Mouse (Mus musculus) liver (tissue): ENCODE results near the gene Camta1.

Experiments used
- DNase-seq: peaks from one replicate; pipeline ENCODE4 v3.0.0-alpha.2; 2020; ENCODE audit warnings: mixed read lengths

Camta1 gene

GRCm38 (mm10) chr4:151510417-151510816 lies 351.3 kb downstream of the Camta1 start:
- no peak for DNase-seq

- DNase-seq, result no peak
Measured at GRCm38 (mm10) chr4:151506701-151507100, 355.0 kb downstream of the Camta1 start.

- no peak for DNase-seq
Measured at GRCm38 (mm10) chr4:151498481-151499276, 363.0 kb downstream of the Camta1 start.

- no peak for DNase-seq
Measured at GRCm38 (mm10) chr4:151496581-151496980, 365.1 kb downstream of the Camta1 start.

GRCm38 (mm10) chr4:151495276-151495882 lies 366.3 kb downstream of the Camta1 start:
- DNase-seq, result no peak

GRCm38 (mm10) chr4:151492786-151493185 lies 368.9 kb downstream of the Camta1 start:
- no peak for DNase-seq

- DNase-seq, result no peak
Measured at GRCm38 (mm10) chr4:151483977-151484313, 377.7 kb downstream of the Camta1 start.

GRCm38 (mm10) chr4:151483299-151483976 lies 378.2 kb downstream of the Camta1 start:
- peak; percentile 52 for DNase-seq

- DNase-seq, result no peak
Measured at GRCm38 (mm10) chr4:151480928-151481327, 380.7 kb downstream of the Camta1 start.

GRCm38 (mm10) chr4:151477950-151478349 lies 383.7 kb downstream of the Camta1 start:
- DNase-seq, result no peak

- no peak for DNase-seq
Measured at GRCm38 (mm10) chr4:151474895-151475470, 386.7 kb downstream of the Camta1 start.

- no peak for DNase-seq
Measured at GRCm38 (mm10) chr4:151471886-151472285, 389.8 kb downstream of the Camta1 start.

- no peak for DNase-seq
Measured at GRCm38 (mm10) chr4:151468381-151468780, 393.3 kb downstream of the Camta1 start.

- DNase-seq, result no peak
Measured at GRCm38 (mm10) chr4:151458686-151459085, 403.0 kb downstream of the Camta1 start.

GRCm38 (mm10) chr4:151454611-151455010 lies 407.1 kb downstream of the Camta1 start:
- DNase-seq, result no peak

GRCm38 (mm10) chr4:151454065-151454464 lies 407.6 kb downstream of the Camta1 start:
- no peak for DNase-seq

- DNase-seq, result no peak
Measured at GRCm38 (mm10) chr4:151451885-151452284, 409.8 kb downstream of the Camta1 start.

GRCm38 (mm10) chr4:151449981-151450380 lies 411.7 kb downstream of the Camta1 start:
- DNase-seq, result no peak

GRCm38 (mm10) chr4:151448341-151448740 lies 413.3 kb downstream of the Camta1 start:
- no peak for DNase-seq

- DNase-seq, result no peak
Measured at GRCm38 (mm10) chr4:151444665-151445064, 417.0 kb downstream of the Camta1 start.

- no peak for DNase-seq
Measured at GRCm38 (mm10) chr4:151438561-151438960, 423.1 kb downstream of the Camta1 start.

GRCm38 (mm10) chr4:151437859-151438258 lies 423.8 kb downstream of the Camta1 start:
- DNase-seq, result no peak

GRCm38 (mm10) chr4:151425133-151425532 lies 436.5 kb downstream of the Camta1 start:
- no peak for DNase-seq

GRCm38 (mm10) chr4:151422922-151423321 lies 438.8 kb downstream of the Camta1 start:
- no peak for DNase-seq
